Mouse (Mus musculus): ENCODE measurements around the gene Slc37a3.

GRCm38 (mm10) chr6:39334873-39335272, 42.6 kb downstream of the Slc37a3 start:
- peak; percentile 16; the same call in 1 of the 2 replicates for TF ChIP-seq CTCF (IDR thresholded peaks at IDR 0.05; ENCODE audit: low read depth)
- no peak for TF ChIP-seq EP300 (IDR thresholded peaks at IDR 0.05; ENCODE audit: low read depth)

Measured in liver, embryonic 14.5 days (tissue).